Mouse (Mus musculus): ENCODE data around the gene Htr7. TPM values are rescaled to one million over a fixed set of nuclear protein-coding genes. Genes with fewer than 3 reads are reported as not detected.

Gene Htr7
- polyA plus RNA-seq, 2 experiments from 2014 or later, result not detected

DNA sequence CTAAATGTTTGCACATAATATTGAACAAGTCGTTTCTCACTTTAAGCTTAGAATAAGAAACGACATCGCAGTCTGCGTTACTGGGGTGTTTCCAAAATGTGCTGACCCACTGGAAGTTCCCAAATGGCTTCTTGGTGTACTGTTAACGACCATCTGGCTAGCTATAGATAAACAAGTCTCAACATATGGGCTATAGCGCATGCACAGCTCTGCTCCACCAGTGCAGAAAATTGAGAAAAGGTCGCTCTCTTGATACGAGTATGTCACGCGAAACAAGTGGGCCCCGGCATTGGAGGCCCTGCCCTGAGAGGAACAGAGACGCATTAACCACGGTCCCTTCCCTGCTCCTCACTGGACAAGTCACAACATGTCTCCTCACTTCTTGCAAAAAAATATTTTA lies 101.6 kb downstream of the Htr7 start:
- ATAC-seq, result no peak

DNA sequence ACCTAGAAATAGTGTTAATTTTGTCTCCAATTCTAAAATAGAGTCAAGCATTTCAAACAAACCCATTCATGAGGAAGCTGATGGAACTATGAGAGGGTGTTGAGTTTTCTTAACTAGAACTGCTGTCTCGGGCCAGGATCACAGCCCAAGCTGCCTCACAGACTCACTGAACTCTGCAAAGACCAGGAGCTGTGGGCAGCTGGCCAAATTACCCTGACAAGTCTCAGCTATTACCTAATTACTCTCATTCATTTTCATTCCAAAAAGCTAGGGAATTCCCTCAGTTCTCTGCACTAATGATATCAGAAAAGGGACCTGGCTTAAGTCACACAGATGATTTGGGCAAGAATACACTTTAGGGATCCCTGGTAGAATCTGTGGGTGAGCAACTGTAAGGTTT lies 107.4 kb downstream of the Htr7 start:
- no peak for ATAC-seq

DNA sequence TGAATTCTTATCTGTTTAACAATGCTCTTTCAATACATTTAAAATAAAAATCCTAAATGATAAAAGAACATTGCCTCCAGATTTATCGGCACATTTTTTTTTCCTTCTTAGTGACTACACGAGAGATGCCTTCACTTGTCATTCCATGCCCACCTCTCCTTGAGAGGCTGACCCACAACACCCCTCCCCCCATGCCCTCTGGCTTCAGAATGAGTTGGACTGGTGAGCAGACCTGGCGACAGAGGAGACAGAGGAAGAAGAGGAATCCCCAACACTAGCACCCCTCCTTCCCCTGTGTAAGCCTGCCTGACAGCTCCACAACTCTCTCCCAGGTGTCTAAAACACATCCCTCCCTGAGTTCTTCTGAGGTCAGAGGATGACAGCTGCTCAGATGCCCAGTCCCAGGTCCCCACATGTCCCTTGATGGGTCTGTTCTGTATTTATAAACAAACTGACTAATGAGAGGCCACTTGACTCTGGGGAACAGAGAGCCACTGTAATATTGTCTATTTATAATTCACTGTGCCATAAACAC lies 132.3 kb downstream of the Htr7 start:
- no peak for ATAC-seq

DNA sequence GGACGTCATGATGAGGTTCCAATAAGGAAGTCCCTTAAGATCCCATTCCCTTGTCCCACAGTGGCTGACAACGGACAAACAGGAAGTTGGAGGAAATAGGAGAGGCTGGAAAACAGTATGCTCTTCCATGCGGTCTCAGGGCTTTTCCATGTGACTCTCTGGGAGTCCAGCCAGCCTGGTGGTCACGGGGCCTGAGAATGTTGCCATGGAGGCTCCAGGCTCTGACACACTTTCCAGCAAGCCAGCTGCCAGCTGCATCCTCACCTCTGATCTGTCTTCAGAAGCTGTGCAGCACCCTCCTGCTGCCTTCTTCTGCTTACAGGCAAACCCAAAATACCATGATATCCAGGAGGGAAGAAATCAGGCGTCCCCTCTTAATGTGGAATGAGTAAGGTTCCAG lies 132.9 kb downstream of the Htr7 start:
- no peak for ATAC-seq

Other genes with a start within 250 kb of the Htr7 start
- 10 to 100 TPM; 42.7 to 50.3 TPM for gene Rpp30, start 26.2 kb upstream of the Htr7 start, polyA plus RNA-seq (2017; shearing (Covaris generic))
- not detected for gene Ankrd1, start 62.6 kb upstream of the Htr7 start, polyA plus RNA-seq (2017; shearing (Covaris generic))